Mouse (Mus musculus) layer of hippocampus, adult 9-10 months (tissue): Measurements from ENCODE around the gene Pnpla5.

ENCODE experiments used
- DNase-seq: peaks from one replicate; pipeline ENCODE4 v3.0.0; 2022; ENCODE audit warnings: low spot score

Gene Pnpla5

GRCm38 (mm10) chr15:84065701-84066100 is 57.3 kb downstream of the Pnpla5 start:
- DNase-seq: no peak

GRCm38 (mm10) chr15:84065140-84065539 is 57.8 kb downstream of the Pnpla5 start, which contains the start of gene Efcab6:
Efcab6 (minus strand) TSS chr15:84065379.
- DNase-seq: no peak
